Mouse (Mus musculus) cerebellum, postnatal 4 days (tissue): ENCODE results near the gene Notch4.
A peak's percentile ranks its signal among the peaks of the same experiment; 100 is the strongest.

Experiments used
- DNase-seq, 2 experiments: peaks; one replicate each; pipeline ENCODE4 v3.0.0; 2022; ENCODE audit warnings: low spot score in 2 of 2, mixed read lengths in 1 of 2

Gene Notch4

GRCm38 (mm10) chr17:34571875-34572274, 7.8 kb downstream of the Notch4 start:
- no peak for DNase-seq

- no peak for DNase-seq
These were observed 8.3 kb downstream of the Notch4 start for GRCm38 (mm10) chr17:34572361-34572760.

- DNase-seq, result no peak
These were observed 12.5 kb downstream of the Notch4 start for GRCm38 (mm10) chr17:34576577-34576976.

GRCm38 (mm10) chr17:34578070-34578469, 14.0 kb downstream of the Notch4 start:
- DNase-seq, result no peak

- DNase-seq, result no peak
These were observed 18.5 kb downstream of the Notch4 start for GRCm38 (mm10) chr17:34582528-34582927.

- no peak for DNase-seq
These were observed 19.3 kb downstream of the Notch4 start for GRCm38 (mm10) chr17:34583397-34583796.

- DNase-seq, result no peak
These were observed 19.8 kb downstream of the Notch4 start for GRCm38 (mm10) chr17:34583819-34584218.

GRCm38 (mm10) chr17:34585121-34585520, 21.1 kb downstream of the Notch4 start:
- DNase-seq, result no peak

GRCm38 (mm10) chr17:34585877-34586771, 22.1 kb downstream of the Notch4 start:
- DNase-seq, result no peak

- peak; percentile 72 to 85 for DNase-seq
These were observed 22.8 kb downstream of the Notch4 start for GRCm38 (mm10) chr17:34586796-34587422.

- DNase-seq, result peak; percentile 92 to 97
These were observed 23.3 kb downstream of the Notch4 start for GRCm38 (mm10) chr17:34587423-34587811.

GRCm38 (mm10) chr17:34587814-34588213, 23.7 kb downstream of the Notch4 start:
- DNase-seq, result no peak

- DNase-seq, result no peak
These were observed 24.7 kb downstream of the Notch4 start for GRCm38 (mm10) chr17:34588767-34589166.

- DNase-seq, result no peak
These were observed 25.1 kb downstream of the Notch4 start for GRCm38 (mm10) chr17:34589206-34589605.

- DNase-seq, result no peak
These were observed 25.6 kb downstream of the Notch4 start, which contains the start of gene Gpsm3 for GRCm38 (mm10) chr17:34589681-34590101. Gene Gpsm3 (plus strand): TSS chr17:34589806.

- no peak for DNase-seq
These were observed 26.3 kb downstream of the Notch4 start for GRCm38 (mm10) chr17:34590154-34590987.

- peak in 1 of 2 experiments; percentile 37 for DNase-seq
These were observed 27.2 kb downstream of the Notch4 start, which contains the start of gene Pbx2 for GRCm38 (mm10) chr17:34591029-34591993. Gene Pbx2 (plus strand): TSS chr17:34591266.

GRCm38 (mm10) chr17:34591994-34592375, 27.9 kb downstream of the Notch4 start:
- DNase-seq, result peak; percentile 77 to 88

GRCm38 (mm10) chr17:34592581-34593549, 28.8 kb downstream of the Notch4 start:
- DNase-seq, result peak in 1 of 2 experiments; percentile 48
